Mouse (Mus musculus): ENCODE data around the gene Dusp7. TPM values are rescaled to one million over a fixed set of nuclear protein-coding genes. Genes with fewer than 3 reads are reported as not detected.

The Dusp7 gene
- polyA plus RNA-seq, 1 experiment = 21.8 TPM

GRCm38 (mm10) chr9:106392828-106393527, 24.5 kb downstream of the Dusp7 start:
- Histone ChIP-seq H3K27ac (replicated peaks; ENCODE audit: low read depth, low read length) (no peak overlapping the region), H3K4me1 (ENCODE audit: control insufficient read depth, insufficient read depth, insufficient read length, low read length) (0 out of 2 replicates have a peak, but pooled peaks cover 3% of the 10 kb centered on the region), H3K4me3 (ENCODE audit: insufficient read depth, low read depth, low read length) (no peak overlapping the region)

- Histone ChIP-seq H3K4me3 (ENCODE audit: insufficient read depth, low read depth, low read length) (no peak overlapping the region), H3K4me1 (ENCODE audit: control insufficient read depth, insufficient read depth, insufficient read length, low read length) (0 out of 2 replicates have a peak, but pooled peaks cover 3% of the 10 kb centered on the region), H3K27ac (replicated peaks; ENCODE audit: low read depth, low read length) (no peak overlapping the region)
Observed at GRCm38 (mm10) chr9:106393548-106393947, 25.1 kb downstream of the Dusp7 start.

DNA sequence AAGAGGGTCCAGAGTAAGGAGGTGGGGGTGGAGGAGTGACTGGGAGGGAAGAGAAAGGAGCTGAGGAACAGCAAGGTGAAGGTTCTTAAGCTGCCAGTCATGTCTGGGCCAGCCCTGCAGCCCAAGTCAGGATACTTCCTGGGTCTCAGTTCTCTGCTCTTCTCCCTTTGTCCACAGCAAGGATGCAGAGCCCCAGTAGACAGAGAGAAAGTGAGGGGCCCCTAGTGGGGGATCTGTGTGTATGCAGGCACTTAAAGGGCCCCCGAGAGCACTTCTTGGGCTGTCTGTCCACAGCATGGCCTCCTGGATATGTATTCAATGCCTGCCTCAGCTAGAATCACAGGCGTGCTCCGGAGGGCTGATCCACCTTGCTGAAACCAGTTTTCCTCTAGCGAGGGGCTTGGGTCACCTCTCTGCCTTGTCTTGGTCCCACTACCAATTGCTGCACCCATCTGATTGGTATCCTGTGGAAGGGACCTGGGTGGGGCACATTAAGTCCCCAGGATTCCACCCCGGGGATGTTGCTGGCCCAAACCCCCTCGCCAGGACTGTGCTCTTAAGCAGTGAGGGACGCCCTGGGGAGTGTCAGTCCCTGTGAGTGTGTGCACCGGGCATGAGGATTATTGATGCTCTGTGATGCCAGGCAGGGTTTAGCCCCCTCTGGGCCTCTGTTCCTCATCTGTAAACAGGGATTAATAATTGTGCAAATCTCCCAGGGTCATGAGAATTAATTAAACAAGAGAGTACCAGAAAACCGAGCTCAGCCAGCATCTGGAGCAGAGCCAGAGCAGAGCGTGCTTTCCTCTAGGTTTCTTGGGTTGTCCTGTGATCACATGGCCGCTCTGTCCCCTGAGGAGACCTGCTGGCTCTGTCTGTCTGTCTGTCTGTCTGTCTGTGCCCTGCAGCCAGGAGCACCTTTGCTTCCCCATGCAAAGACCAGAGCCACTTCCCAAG, 26.5 kb downstream of the Dusp7 start:
- Histone ChIP-seq H3K27ac (replicated peaks; ENCODE audit: low read depth, low read length) (no peak overlapping the region), H3K4me1 (ENCODE audit: control insufficient read depth, insufficient read depth, insufficient read length, low read length) (0 out of 2 replicates have a peak, but pooled peaks cover 3% of the 10 kb centered on the region), H3K4me3 (ENCODE audit: insufficient read depth, low read depth, low read length) (no peak overlapping the region)

DNA sequence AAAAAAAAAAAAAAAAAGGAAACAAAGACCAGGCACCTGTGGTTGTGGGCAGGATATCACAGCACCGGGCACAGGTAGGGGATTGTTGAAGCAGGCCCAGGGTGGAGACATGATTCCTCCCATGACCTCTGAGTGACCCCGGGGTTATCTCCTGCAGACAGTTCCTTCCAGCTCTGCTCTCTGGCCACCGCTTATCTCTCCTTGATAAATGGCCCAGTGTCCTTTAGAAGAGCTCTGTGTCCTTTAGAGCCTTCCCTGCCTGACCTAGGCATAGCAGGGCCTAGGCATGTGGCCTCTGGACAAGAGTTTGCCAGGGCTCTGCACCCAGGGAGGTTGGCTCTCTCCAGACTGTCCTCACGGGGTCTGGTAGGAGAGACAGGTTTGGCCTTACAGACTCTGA, 29.3 kb downstream of the Dusp7 start:
- H3K4me3 ChIP-seq (ENCODE audit: insufficient read depth, low read depth, low read length) = no peak overlapping the region
- H3K27ac ChIP-seq (replicated peaks; ENCODE audit: low read depth, low read length) = no peak overlapping the region

GRCm38 (mm10) chr9:106398667-106399311, 30.4 kb downstream of the Dusp7 start:
- no peak overlapping the region for H3K27ac ChIP-seq (replicated peaks; ENCODE audit: low read depth, low read length)
- H3K4me3 ChIP-seq (ENCODE audit: insufficient read depth, low read depth, low read length) = no peak overlapping the region

More for the DNA sequence above, 29.3 kb downstream of the Dusp7 start:
- 0 out of 2 replicates have a peak, but pooled peaks cover 3% of the 10 kb centered on the region for H3K4me1 ChIP-seq (ENCODE audit: control insufficient read depth, insufficient read depth, insufficient read length, low read length)

GRCm38 (mm10) chr9:106399808-106400207, 31.4 kb downstream of the Dusp7 start:
- H3K4me1 ChIP-seq (ENCODE audit: control insufficient read depth, insufficient read depth, insufficient read length, low read length) = 0 out of 2 replicates have a peak, but pooled peaks cover 2% of the 10 kb centered on the region
- H3K4me3 ChIP-seq (ENCODE audit: insufficient read depth, low read depth, low read length) = no peak overlapping the region
- H3K27ac ChIP-seq (replicated peaks; ENCODE audit: low read depth, low read length) = no peak overlapping the region

More at GRCm38 (mm10) chr9:106398667-106399311, 30.4 kb downstream of the Dusp7 start:
- 0 out of 2 replicates have a peak, but pooled peaks cover 3% of the 10 kb centered on the region for H3K4me1 ChIP-seq (ENCODE audit: control insufficient read depth, insufficient read depth, insufficient read length, low read length)

DNA sequence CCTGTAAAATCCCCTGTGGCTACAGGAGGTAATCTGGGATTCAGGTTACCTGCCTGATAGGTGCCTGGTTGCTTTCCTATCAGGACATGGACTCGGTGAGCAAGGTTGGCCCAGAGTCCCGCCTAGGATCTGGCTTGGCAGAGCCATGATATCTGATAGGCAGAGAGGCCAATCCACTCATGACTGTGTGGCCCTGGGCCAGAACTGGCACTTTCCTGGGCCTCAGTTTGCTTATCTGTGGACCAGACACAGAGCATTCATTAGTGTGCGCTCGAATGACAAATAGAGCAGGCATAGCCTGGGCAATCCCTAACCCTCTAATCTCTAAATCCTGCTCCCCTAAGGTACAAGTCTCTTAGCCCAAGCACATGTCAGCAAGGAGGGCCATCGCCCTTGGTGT, 33.7 kb downstream of the Dusp7 start:
- H3K27ac ChIP-seq (replicated peaks; ENCODE audit: low read depth, low read length) = no peak overlapping the region
- no peak overlapping the region for H3K4me3 ChIP-seq (ENCODE audit: insufficient read depth, low read depth, low read length)
- H3K4me1 ChIP-seq (ENCODE audit: control insufficient read depth, insufficient read depth, insufficient read length, low read length) = peaks cover 10% of the 10 kb centered on the region

- Histone ChIP-seq H3K4me3 (ENCODE audit: insufficient read depth, low read depth, low read length) (no peak overlapping the region), H3K4me1 (ENCODE audit: control insufficient read depth, insufficient read depth, insufficient read length, low read length) (peaks cover 10% of the 10 kb centered on the region), H3K27ac (replicated peaks; ENCODE audit: low read depth, low read length) (no peak overlapping the region)
Observed at GRCm38 (mm10) chr9:106402607-106403375, 34.4 kb downstream of the Dusp7 start.

GRCm38 (mm10) chr9:106405275-106405674, 36.8 kb downstream of the Dusp7 start:
- Histone ChIP-seq H3K4me1 (ENCODE audit: control insufficient read depth, insufficient read depth, insufficient read length, low read length) (peaks cover 10% of the 10 kb centered on the region), H3K4me3 (ENCODE audit: insufficient read depth, low read depth, low read length) (no peak overlapping the region), H3K27ac (replicated peaks; ENCODE audit: low read depth, low read length) (no peak overlapping the region)

- peaks cover 10% of the 10 kb centered on the region for H3K4me1 ChIP-seq (ENCODE audit: control insufficient read depth, insufficient read depth, insufficient read length, low read length)
- no peak overlapping the region for H3K4me3 ChIP-seq (ENCODE audit: insufficient read depth, low read depth, low read length)
- H3K27ac ChIP-seq (replicated peaks; ENCODE audit: low read depth, low read length) = no peak overlapping the region; the same call in 1 of the 2 replicates
Observed at GRCm38 (mm10) chr9:106406443-106407078, 38.1 kb downstream of the Dusp7 start.

DNA sequence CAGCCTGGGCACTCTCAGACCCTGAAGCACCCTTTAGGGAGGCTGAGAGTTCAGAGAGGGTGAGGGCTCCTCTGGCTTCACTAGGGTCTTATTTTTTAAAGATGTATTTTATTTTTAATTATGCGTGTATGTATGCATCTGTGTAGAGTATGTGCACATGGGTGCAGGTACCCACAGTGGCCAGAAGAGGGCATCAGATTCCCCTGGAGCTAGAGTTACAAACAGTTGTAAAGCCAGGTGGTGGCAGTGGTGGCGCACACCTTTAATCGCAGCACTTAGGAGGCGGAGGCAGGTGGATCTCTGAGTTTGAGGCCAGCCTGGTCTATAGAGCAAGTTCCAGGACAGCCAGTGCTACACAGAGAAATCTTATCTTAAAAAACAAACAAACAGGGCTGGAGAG, 40.7 kb downstream of the Dusp7 start:
- H3K4me1 ChIP-seq (ENCODE audit: control insufficient read depth, insufficient read depth, insufficient read length, low read length) = peaks cover 12% of the 10 kb centered on the region
- no peak overlapping the region for H3K27ac ChIP-seq (replicated peaks; ENCODE audit: low read depth, low read length)
- H3K4me3 ChIP-seq (ENCODE audit: insufficient read depth, low read depth, low read length) = no peak overlapping the region

DNA sequence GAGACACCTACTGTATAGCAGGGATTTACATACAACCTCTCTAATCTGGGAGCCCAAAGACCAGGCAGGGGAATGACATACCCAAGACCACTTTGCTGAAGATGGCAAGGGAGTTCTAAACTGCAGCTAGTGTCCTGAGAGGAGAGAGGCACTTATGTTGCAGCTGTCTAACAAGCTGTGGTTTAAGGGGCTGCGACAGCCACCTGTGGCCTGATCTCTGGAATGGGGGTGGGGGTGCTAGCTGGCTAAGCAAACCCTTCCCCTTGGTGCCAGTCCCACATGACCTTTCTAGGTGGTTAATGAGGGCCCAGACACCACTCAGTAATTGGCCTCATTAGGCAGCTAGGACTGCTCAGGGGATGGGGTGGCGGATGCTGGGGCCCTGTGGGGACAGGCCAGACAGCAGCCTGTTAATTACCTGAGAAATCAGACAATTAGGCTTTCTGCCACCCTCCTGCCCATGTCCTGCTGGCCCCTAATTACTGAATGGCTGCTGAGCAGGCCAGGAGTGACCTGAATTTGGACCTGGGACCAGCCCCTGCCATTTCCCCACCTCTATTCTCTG, 41.7 kb downstream of the Dusp7 start:
- no peak overlapping the region for H3K27ac ChIP-seq (replicated peaks; ENCODE audit: low read depth, low read length)
- no peak overlapping the region for H3K4me3 ChIP-seq (ENCODE audit: insufficient read depth, low read depth, low read length)
- H3K4me1 ChIP-seq (ENCODE audit: control insufficient read depth, insufficient read depth, insufficient read length, low read length) = peaks cover 12% of the 10 kb centered on the region

DNA sequence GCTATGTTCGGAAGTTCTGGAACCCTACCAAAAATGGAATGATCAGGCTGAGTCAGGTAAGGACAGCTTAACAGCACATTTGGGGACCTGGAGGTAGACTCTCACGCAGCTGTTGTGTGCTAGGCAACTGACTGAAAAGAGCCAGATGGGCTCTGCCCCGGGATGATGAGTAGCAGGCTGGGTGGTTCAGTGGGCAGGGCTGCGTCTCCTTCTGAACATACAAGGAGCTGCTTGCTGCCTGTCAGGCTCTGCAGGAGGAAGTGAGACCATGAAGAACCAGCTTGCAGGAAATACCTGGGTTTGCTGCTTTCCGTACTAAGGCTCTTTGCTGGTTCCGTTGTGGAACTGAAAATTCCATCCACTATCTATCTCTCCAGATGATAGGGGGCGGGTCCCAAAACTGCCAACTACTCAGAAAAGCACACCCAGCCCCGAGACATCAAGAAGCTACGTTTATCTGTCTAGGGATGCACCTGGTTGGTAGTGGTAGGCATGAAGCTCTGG, 42.7 kb downstream of the Dusp7 start:
- Histone ChIP-seq H3K4me3 (ENCODE audit: insufficient read depth, low read depth, low read length) (no peak overlapping the region), H3K4me1 (ENCODE audit: control insufficient read depth, insufficient read depth, insufficient read length, low read length) (peaks cover 8% of the 10 kb centered on the region), H3K27ac (replicated peaks; ENCODE audit: low read depth, low read length) (no peak overlapping the region)

All from brown adipose tissue, adult 24 weeks (tissue).